Mouse (Mus musculus): ENCODE data around the gene Sypl. TPM values are rescaled to one million over a fixed set of nuclear protein-coding genes. Genes with fewer than 3 reads are reported as not detected.

Sypl gene
- polyA plus RNA-seq, 1 experiment: 0.20 TPM

DNA sequence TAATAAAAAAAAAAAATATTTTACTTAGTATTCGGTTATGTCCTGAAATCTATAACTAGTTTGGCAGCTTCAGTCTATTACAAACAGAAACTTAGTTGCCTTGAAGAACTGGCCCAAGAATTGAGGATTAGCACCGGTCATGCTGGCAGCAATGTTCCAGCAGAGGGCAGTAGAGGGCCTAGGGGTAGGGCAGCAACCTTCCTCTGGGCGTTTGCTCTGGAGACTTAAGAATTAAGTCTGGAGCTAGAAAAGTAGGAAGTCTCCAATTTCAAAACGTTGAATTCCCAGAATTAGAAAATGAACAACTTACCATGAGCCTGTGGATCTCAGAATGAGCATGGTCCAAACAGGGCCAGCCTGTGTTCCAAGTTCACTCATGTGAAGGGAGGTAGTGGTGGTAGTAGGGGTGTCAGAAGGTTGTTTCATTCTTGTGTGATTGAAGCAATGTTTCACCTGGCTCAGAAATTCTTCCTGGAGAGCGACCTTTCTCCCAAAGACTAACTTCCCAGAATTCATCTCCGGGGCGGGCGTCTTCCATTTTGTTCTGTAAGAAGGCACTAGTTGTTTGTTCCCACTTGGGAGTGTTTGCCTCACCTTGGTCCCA, 33.4 kb upstream of the Sypl start:
- no peaks in the 10 kb centered on the region; the same call in 1 of the 2 replicates for H3K9me3 ChIP-seq (ENCODE audit: control insufficient read depth, low read length)
- no peak overlapping the region for H3K4me3 ChIP-seq (replicated peaks)
- H3K4me1 ChIP-seq (ENCODE audit: control insufficient read depth): no peaks in the 10 kb centered on the region; the same call in 1 of the 2 replicates
- H3K36me3 ChIP-seq (ENCODE audit: control insufficient read depth): no peaks in the 10 kb centered on the region
- TF ChIP-seq GATA1 (IDR thresholded peaks at IDR 0.05; ENCODE audit: low read length) (no peak), TAL1 (IDR thresholded peaks at IDR 0.05; ENCODE audit: low read length) (no peak)
- H3K27me3 ChIP-seq (ENCODE audit: control insufficient read depth): no peaks in the 10 kb centered on the region

DNA sequence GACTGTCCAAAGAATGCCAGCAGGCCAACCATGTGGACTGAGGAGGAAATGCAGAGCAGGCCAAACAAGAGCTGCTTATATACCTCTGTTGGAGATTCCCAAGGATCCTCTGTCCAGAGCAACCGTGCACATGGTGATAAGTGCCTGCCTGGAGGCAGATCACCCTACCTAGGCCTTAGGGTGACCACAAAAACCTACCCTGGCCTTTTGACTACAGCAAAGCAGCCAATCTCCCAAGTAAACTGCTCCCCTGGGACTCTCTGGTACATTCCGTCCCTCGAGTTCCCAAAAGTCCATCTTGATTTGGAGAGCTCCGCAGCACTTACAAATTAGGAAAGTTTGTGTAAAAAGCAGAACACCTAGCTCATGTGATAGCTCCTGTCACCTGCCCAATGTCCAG, 32.6 kb upstream of the Sypl start:
- Histone ChIP-seq H3K4me3 (replicated peaks) (no peak overlapping the region), H3K36me3 (ENCODE audit: control insufficient read depth) (no peaks in the 10 kb centered on the region), H3K27me3 (ENCODE audit: control insufficient read depth) (no peaks in the 10 kb centered on the region), H3K9me3 (ENCODE audit: control insufficient read depth, low read length) (no peaks in the 10 kb centered on the region; the same call in 1 of the 2 replicates), H3K4me1 (ENCODE audit: control insufficient read depth) (no peaks in the 10 kb centered on the region; the same call in 1 of the 2 replicates)
- no peak for TF ChIP-seq GATA1 (IDR thresholded peaks at IDR 0.05; ENCODE audit: low read length)
- TF ChIP-seq TAL1 (IDR thresholded peaks at IDR 0.05; ENCODE audit: low read length): no peak

DNA sequence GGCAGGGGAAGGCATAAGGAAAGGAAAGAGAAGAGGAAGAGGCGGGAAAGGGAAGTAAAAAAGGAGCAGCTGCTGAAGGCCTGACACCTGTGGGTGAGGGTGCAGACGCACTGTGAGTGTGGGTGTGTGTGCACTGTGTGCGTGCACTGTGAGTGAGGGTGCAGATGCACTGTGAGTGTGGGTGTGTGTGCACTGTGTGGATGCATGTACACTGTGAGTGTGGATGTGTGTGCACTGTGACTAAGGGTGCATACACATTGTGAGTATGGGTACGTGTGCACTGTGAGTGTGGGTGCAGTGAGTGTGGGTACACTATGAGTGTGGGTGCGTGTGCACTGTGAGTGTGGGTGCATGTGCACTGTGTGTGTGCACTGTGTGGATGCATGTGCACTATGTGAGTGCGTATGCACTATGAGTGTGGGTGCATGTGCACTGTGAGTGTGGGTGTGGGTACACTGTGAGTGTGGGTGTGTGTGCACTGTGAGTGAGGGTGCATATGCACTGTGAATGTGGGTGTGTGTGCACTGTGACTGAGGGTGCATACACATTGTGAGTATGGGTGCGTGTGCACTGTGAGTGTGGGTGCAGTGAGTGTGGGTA, 32.1 kb upstream of the Sypl start:
- Histone ChIP-seq H3K27me3 (ENCODE audit: control insufficient read depth) (no peaks in the 10 kb centered on the region), H3K36me3 (ENCODE audit: control insufficient read depth) (no peaks in the 10 kb centered on the region), H3K4me3 (replicated peaks) (no peak overlapping the region), H3K4me1 (ENCODE audit: control insufficient read depth) (no peaks in the 10 kb centered on the region; the same call in 1 of the 2 replicates), H3K9me3 (ENCODE audit: control insufficient read depth, low read length) (no peaks in the 10 kb centered on the region; the same call in 1 of the 2 replicates)
- TF ChIP-seq GATA1 (IDR thresholded peaks at IDR 0.05; ENCODE audit: low read length) (no peak), TAL1 (IDR thresholded peaks at IDR 0.05; ENCODE audit: low read length) (no peak)

GRCm38 (mm10) chr12:32924245-32924644, 29.4 kb upstream of the Sypl start:
- TF ChIP-seq TAL1 (IDR thresholded peaks at IDR 0.05; ENCODE audit: low read length) (no peak), GATA1 (IDR thresholded peaks at IDR 0.05; ENCODE audit: low read length) (no peak)
- no peak overlapping the region for H3K4me3 ChIP-seq (replicated peaks)
- H3K9me3 ChIP-seq (ENCODE audit: control insufficient read depth, low read length): no peaks in the 10 kb centered on the region; the same call in 1 of the 2 replicates
- no peaks in the 10 kb centered on the region; the same call in 1 of the 2 replicates for H3K4me1 ChIP-seq (ENCODE audit: control insufficient read depth)
- no peaks in the 10 kb centered on the region for H3K27me3 ChIP-seq (ENCODE audit: control insufficient read depth)
- no peaks in the 10 kb centered on the region for H3K36me3 ChIP-seq (ENCODE audit: control insufficient read depth)

DNA sequence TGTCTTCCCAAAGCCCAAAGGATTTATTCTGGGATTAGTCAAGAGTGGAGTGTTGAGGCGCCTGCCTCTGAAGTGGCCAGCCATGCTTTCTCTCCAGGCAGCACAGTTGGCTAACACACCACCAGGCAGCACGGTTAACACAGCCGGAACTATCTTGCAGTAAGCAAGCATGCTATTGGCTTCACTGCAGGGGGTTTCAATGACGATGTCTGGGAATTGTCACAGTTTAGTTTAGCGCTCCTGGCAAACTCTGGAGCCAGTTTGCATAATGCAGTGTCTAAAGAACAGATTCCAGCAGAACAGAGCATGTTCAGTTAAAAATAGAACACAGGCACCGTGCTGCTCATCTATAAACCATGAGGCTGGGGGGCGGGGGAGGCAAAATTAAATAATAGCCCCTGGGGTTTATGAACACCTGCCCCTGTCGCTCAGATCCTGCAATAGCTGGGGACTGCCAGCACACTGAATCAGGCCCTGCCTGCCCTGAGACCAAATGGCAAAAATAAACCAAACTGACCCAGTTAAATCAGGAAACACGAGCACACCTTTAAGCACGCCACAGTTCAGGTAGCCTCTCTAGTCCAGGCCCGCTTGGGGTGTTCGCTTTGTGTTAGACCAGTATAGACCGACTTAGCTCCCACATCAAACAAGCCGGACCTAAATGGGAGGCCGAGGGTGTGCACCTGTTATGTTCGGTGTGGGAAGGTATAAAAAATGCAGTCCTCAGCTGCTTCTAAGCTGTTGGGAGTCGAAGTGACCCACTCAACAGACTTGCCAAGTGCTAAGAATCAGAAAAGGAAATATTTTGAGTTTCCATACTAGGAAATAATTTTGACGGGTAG, 27.1 kb upstream of the Sypl start:
- no peaks in the 10 kb centered on the region for H3K36me3 ChIP-seq (ENCODE audit: control insufficient read depth)
- no peaks in the 10 kb centered on the region; the same call in 1 of the 2 replicates for H3K9me3 ChIP-seq (ENCODE audit: control insufficient read depth, low read length)
- H3K27me3 ChIP-seq (ENCODE audit: control insufficient read depth): no peaks in the 10 kb centered on the region
- TF ChIP-seq GATA1 (IDR thresholded peaks at IDR 0.05; ENCODE audit: low read length) (no peak), TAL1 (IDR thresholded peaks at IDR 0.05; ENCODE audit: low read length) (no peak)
- H3K4me1 ChIP-seq (ENCODE audit: control insufficient read depth): no peaks in the 10 kb centered on the region; the same call in 1 of the 2 replicates
- no peak overlapping the region for H3K4me3 ChIP-seq (replicated peaks)

DNA sequence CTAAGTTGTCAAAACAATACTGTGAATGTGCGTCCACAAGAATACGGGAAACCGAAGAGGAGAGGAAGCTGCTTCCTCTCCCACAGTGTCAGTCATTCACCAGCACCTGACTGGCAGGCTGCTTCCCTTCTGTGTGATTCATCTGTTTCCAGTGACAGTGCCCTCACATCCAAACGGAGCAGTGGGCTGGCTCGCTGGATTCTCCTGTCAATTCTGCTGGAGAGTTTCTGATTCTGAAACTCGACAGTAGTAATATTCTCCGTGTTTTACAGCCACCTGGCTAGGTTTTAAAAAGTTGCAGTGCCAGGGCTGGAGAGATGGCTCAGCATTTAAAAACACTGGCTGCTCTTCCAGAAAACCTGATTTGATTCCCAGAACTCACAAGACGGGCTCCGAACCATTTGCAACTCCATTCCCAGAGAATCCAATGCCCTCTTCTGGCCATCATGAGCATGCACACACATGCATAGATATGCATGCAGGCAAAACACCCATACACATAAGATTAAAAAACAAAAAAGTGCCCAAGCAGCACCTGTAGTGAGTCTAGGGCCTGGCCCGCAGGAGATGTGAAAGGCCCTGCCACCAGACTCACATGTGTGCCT, 26.4 kb upstream of the Sypl start:
- H3K27me3 ChIP-seq (ENCODE audit: control insufficient read depth): no peaks in the 10 kb centered on the region
- TF ChIP-seq TAL1 (IDR thresholded peaks at IDR 0.05; ENCODE audit: low read length): no peak
- no peak for TF ChIP-seq GATA1 (IDR thresholded peaks at IDR 0.05; ENCODE audit: low read length)
- H3K36me3 ChIP-seq (ENCODE audit: control insufficient read depth): no peaks in the 10 kb centered on the region
- H3K9me3 ChIP-seq (ENCODE audit: control insufficient read depth, low read length): no peaks in the 10 kb centered on the region
- no peaks in the 10 kb centered on the region for H3K4me1 ChIP-seq (ENCODE audit: control insufficient read depth)
- no peak overlapping the region for H3K4me3 ChIP-seq (replicated peaks)

- Histone ChIP-seq H3K36me3 (ENCODE audit: control insufficient read depth) (no peaks in the 10 kb centered on the region), H3K9me3 (ENCODE audit: control insufficient read depth, low read length) (no peaks in the 10 kb centered on the region), H3K4me3 (replicated peaks) (no peak overlapping the region), H3K4me1 (ENCODE audit: control insufficient read depth) (no peaks in the 10 kb centered on the region), H3K27me3 (ENCODE audit: control insufficient read depth) (no peaks in the 10 kb centered on the region)
- no peak for TF ChIP-seq TAL1 (IDR thresholded peaks at IDR 0.05; ENCODE audit: low read length)
- no peak for TF ChIP-seq GATA1 (IDR thresholded peaks at IDR 0.05; ENCODE audit: low read length)
These were observed 25.5 kb upstream of the Sypl start for GRCm38 (mm10) chr12:32928180-32928579.

- TF ChIP-seq TAL1 (IDR thresholded peaks at IDR 0.05; ENCODE audit: low read length): no peak
- no peak for TF ChIP-seq GATA1 (IDR thresholded peaks at IDR 0.05; ENCODE audit: low read length)
- Histone ChIP-seq H3K4me1 (ENCODE audit: control insufficient read depth) (no peaks in the 10 kb centered on the region), H3K36me3 (ENCODE audit: control insufficient read depth) (no peaks in the 10 kb centered on the region), H3K9me3 (ENCODE audit: control insufficient read depth, low read length) (no peaks in the 10 kb centered on the region), H3K27me3 (ENCODE audit: control insufficient read depth) (no peaks in the 10 kb centered on the region), H3K4me3 (replicated peaks) (no peak overlapping the region)
These were observed 23.7 kb upstream of the Sypl start for GRCm38 (mm10) chr12:32929831-32930513.

All from erythroblast, embryonic 14.5 days (primary cell).